Mouse (Mus musculus) activated CD4-positive, CD25-positive, alpha-beta regulatory T cell, adult 4 months (primary cell): ENCODE measurements around the gene Fam102a. TPM values are rescaled to one million over a fixed set of nuclear protein-coding genes. Genes with fewer than 3 reads are reported as not detected.
A peak's percentile ranks its signal among the peaks of the same experiment; 100 is the strongest.

Experiments used
- ATAC-seq: one replicate; pipeline ENCODE4 v1.8.0; 2017
- polyA plus RNA-seq, 2 experiments: library from polyadenylated mRNA; unstranded; fragments of 100-300 nt; shearing (Covaris generic); gene quantifications; one replicate each; pipeline ENCODE4 v1.2.1; 2017

Gene Fam102a
- polyA plus RNA-seq, 2 experiments from 2014 or later = 40.3 to 47.5 TPM

DNA sequence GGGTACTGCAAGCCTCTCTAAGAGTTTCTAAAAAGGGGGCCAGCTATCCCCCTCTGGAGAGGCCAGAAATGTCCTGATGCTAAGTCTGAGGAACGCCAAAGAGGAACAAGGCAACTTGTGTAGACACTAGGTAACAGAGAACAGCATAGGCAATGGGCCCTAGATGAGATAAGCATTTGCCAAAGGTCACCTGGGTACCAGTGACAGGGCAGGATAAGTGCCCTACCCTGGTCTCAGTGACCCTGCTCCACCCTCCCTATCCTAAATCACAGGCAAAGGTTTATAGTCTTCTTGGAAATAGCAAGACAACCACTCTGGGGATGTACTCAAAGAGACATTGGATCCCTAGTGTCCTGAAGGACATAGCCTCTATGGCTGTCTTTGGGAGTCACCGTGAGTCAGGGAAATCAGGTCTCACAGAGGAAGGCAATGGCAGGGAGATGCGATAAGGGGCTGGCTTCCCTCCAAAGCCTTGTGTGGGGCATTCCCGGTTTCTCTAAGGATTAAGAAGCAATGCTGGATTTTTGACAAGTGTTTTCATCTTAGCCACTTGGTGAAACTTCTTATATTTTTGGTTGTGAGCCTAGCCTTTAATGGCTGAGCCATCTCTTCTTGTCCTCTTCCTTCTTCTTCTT is 17.8 kb upstream of the Fam102a start:
- ATAC-seq = no peak

DNA sequence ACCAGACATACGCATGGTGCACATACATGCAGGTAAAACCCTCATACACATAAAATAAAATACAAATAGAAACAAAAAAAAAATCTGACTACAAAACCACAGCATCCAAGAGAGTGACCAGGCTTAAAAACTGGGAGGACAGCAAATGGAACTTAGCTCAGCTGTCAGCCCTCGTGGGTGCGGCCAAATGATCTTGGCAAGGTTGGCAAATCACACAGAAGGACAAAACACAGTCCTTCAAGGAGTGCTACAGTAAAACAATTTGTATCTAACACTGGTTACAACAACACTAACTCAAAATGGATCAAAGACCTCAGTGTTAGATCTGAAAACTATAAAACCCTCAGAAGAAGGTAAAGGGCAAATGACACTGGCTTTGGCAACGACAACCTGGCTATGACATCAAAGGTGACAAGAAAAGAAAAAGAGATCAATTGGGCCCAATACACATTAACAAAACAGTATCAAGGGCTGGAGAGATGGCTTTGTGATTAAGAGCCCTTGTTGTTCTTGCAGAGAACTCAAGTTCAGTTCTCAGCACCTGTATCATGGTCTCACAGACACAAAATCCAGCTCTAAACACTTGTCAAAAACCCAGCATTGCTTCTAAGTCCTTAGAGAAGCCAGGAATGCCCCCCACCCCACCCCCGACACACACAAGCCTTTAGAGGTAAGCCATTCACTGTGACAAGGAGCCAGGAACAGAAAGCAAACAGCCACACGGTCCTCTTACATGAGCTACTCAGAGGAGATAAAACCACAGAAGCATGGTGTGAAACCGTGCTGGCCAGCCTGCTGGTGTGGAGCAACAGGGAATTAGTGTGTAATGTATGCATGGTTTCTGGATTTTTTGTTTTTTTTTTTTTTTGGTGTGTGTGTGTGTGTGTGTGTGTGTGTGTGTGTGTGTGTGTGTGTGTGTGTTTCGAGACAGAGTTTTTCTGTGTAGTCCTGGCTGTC is 14.8 kb upstream of the Fam102a start:
- ATAC-seq = no peak

DNA sequence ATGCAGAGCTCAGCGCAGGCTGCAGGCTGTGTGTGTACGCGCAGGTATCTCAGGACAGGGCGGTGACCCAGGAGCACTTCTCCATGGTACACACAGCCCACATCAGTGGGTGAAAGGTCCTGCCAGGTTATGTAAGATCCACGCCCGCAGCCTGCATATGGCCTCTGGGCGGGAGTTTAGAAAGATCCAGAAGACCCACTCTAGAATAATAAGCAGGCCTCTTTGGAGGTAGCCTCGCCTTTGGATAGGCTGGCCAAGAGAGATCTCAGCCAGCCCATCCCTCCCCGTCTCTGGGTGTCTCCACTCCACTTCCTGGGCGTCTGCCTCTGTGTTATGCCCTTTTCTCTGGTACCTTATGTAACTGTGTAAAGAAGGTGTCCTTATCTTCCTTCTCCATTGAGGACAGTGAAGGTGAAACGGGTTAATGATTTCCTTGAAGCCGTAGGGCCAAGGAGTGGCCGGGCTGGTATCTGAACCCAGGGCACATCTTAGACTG is 10.5 kb upstream of the Fam102a start:
- no peak for ATAC-seq

DNA sequence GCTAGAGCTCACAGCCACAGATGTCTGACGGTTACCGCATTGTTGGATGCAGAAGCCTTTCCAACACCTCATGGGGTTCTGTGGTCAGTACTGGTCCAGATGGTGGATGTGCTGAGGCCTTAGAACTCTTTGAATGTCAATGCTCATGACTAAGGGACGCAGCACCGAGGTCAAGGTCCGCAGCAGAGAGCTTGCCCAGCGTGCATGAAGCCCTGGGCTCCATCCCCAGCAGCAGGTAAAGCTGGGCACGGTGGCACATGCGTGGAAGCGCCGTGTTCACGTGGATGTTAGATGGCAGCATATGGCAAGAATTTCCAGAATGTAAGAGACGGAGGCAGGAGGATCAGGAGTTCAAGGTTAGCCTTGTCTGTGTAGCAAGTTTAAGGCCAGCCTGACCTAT is 9.3 kb upstream of the Fam102a start:
- no peak for ATAC-seq

DNA sequence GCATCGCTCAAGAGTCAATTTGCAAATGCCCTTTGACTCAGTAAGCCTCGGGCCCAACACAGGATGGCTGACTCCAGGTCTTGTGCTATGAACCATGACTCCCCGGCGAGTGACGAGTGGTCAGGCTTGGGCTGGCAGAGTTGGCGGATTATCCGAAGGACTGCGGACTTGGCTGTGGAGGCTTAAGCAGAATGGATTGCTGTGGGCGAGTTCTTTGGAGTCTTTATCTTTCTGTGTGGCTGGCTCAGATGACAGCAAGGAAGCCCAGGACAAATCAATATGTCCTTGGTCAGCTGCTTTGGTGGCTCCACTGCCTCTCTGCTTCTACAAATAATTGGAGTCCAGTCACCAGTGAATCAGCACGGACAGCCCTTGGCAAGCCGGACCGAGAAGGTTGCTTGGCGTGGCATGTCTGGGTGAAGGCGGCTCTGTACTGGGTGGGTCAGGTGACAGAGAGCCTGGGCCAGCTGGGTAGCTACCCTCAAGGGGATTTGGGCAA is 7.6 kb upstream of the Fam102a start:
- ATAC-seq = no peak

DNA sequence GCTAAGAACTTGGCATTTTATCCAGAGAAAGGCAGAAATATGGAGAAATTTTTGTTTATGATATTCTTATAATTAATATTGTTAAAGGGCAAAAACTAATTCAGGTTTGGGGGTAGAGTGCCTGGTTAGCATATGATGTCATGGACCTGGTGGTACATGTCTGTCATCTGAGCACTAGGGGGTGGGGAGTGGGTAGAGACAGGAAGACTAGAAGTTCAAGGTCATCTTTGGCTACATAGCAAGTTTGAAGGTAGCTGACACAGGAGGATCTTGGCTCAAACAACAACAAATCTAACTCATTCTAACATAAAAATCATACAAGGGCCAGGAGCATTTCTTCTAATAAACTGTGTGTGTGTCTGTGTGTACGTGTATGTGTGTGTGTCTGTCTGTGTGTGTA is 6.8 kb upstream of the Fam102a start:
- ATAC-seq = no peak

DNA sequence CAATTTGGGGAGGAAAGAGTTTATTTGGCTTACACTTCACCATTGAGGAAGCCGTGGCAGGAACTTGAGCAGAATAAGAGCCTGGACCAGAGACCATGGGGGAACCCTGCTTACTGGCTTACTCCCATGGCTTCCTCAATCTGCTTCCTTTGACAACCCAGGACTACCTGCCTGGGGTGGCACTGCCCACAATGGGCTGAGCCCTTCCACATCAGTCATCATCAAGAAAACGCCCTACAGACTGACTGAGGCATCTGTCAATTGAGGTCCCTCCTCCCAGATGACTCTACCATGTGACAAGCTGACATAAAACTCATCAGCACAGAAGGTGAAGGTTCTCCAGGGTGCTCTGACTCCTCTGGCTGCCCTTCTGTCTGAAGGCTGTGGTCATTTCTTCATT is 4.7 kb upstream of the Fam102a start:
- no peak for ATAC-seq

DNA sequence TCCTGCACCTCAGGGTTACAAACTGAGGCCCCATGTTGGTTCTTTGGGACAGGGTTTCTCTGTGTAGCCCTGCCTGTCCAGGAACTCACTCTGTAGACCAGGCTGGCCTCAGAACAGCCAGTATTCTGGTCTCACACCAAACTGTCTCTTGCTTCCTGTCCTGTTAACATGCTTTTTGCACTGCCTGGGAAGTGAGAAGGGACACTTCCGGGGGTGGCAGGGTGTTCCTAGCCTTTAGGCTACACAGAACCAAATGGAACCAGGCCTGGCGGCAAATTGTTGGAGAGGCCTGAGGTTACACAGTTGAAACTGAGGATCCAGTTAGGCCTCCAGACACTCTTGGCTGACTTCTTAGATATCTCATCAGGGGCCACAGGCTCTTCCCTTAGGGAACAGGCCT is 2.0 kb upstream of the Fam102a start:
- ATAC-seq = no peak

DNA sequence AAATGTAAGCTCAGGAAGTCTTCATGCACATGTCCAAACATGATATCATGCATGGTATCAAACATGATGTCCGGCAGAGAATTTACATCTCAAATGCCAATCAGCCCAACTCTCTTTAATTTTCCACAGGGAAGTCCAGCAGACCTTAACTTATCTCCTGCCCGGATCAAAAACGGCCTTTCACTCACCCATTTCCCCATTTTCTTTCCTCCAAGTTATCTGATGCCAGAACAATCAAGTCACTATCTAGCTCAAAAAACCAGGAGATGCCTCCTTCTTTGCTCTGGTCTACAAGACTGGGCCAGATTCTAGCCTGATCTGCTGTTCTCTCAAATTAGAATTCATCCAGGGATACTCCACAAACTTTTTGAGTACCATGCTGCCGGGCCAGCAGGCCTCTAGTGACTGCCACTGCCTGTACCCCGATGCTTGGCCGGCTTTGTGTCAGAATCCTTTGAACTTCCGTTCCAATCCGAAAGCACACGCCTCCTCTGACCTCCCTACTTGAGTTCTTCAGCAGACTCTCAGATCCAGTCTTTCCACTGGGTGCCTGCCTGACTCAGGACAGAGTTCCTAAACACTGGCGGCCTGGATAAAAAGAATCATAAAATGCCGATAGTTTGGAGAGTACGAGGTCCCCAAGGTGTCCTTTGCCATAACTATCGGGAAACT is 935 bp upstream of the Fam102a start:
- no peak for ATAC-seq

DNA sequence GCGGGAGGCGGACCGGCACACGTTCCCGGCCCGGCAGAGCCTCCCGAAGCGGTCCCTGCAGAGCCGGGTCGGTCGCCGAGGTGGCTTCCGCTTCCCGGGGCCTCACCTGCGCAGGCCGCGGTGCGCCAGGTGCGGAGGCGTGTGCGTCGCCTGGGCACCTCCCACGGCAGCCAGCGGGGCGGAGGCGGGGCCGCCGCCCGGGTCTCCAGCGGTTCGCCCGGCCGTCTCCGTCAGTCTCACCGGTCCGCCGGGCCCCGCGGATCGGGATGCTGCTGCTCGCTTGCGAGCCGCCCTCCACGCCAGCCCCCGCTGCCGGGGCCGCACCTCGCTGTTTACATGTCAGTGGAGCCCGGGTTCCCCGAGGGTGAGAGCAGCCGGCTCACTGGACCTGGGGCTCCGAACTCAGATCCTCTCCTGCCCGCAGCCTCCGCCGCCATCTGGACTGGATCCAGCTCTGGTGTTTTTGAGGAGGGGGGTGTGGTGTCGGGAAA is 414 bp downstream of the Fam102a start:
- peak; percentile 69 for ATAC-seq

DNA sequence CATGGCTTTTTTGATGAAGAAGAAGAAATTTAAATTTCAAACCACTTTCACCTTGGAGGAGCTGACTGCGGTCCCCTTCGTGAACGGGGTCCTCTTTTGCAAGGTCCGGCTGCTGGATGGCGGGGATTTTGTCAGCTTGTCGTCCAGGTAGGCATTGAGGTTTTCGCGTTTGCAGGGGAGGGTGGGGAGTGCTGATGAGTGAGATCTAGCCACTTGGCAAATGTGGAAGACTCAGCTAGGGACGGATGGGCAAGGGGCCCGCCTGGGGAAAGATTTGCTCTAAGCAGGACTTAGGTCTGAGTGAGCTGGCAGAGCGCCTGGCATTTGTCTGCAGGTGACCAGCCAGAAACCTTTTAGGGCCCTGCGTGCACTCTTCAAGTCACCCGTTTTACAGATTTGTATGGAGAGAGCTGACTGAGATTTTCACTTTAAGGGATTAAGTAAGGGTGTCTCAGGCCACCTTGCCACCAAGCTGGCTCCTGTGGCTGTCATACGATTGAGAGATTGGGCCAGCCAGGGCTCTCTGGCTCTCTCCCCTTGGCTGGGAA is 1.0 kb downstream of the Fam102a start:
- ATAC-seq = no peak

DNA sequence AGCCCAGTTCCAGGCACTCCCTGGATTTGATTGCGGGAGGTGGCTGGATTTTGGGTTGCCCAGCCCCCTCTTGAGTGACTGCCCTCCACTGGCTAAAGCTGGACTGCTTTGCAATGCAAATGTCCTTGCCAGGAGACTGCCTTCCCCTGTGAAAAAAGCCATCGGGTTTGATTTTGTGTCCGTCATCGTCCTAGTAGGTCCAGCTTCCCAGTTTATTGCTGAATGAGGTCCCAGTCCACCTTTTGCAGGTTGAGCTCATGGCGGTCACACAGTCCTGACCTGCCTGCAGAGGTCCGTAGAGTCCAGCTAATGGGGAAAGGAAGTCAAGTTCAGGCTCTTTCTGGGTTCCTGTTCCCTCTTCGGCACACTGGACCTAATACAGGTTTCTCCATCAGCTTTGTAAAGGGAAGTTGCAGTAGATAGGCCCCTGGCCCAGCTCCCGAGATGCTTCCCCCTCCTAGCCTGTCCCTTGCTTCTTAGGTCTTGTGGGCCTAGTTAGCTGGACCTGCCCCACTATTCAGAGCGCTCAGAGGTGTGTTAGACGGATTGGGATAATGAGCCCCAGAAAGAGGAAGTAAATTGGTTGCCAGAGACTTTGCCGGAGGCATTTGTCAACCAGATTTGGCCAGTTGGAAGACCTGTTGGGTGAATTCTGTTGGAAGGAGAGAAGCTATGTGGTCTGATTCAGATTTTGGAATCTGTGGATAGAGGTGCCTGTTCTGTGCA is 1.7 kb downstream of the Fam102a start:
- no peak for ATAC-seq

DNA sequence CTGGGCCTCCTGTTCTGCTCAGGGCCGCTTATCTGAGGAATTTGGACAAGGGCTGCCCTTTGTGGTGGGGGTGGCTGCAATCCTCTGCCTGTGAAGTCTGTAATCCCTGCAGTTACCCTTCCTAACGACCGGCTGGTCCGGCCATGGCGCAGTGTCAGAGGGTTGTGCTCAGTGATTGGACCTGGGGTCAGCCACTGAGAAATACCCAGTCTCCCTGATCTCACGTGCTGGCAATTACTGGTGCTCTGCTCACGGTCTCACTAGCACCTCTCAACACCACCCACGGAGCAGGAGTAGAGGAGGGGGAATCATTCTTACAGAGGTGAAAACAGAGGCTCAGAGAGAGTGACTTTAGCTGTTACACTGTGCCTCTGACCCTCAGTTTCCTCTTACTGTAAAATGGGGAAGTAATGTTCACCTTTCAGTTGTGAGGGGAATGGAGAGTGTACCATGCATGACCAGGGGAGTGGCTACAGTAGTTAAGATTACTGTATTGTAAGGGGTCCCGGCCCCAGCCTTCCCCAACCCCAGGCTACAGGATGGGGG is 2.3 kb downstream of the Fam102a start:
- no peak for ATAC-seq

DNA sequence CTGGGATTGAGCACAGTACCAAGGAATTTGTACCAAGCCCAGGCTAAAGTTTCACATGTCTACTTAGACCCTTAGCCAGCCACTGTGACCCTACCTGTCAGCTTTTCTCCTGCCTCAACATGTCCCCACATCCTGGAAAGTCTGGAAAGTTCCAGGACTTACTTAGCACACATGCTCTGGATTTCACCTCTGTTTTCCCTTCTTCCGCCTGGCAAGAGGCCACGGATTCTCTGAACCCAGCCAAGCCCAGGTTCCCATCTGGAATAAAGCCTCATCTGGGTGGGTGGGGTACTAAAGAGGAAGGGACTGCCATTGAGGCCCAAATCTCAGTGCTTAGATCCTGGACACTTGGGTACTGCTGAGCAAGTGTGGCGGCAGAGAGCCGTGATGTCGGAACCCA is 2.8 kb downstream of the Fam102a start:
- no peak for ATAC-seq

DNA sequence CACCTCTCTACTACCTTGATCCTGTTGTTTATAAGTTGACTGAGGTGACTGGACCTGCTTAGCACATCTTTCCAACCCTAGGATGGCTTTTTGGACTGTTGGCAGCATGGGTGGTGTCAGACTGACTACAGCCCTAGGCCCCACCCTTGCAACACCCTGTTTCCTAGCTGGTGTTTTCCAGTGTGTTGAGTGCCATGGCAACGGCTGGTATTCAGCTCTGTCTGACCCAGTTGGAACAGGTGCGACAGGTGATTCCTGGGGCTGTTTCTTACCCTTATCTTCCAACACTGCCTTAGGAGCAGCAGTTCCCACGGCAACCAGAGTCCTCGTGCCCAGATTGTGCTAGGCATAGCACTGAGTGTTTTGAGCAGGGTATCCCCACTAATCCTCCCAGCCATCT is 3.3 kb downstream of the Fam102a start:
- no peak for ATAC-seq

DNA sequence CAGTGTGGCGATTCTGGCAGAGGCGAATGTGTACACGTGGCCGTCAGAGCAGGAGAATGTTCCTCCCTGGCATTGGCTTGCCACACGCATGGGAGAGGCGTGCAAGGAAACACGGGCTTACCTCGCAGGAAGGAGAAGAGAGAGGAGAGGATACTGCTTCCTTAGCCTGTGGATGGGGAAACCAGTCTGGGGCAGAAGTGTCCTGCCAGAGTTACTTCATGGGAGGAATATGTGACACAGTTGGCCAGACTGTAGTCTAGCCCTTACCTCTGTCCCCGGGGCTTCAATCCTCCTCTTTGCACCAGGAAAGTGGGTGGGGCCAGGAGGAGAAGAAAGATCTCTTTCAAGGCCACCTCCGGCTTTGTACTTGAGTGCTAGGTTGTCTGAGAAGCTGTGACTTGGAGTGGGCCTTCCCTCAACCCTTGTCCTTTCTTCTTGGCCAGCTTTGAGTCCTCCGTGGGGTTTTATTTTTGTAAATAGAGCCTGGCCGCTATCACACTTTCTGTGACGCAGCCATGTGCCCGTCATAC is 4.4 kb downstream of the Fam102a start:
- no peak for ATAC-seq

DNA sequence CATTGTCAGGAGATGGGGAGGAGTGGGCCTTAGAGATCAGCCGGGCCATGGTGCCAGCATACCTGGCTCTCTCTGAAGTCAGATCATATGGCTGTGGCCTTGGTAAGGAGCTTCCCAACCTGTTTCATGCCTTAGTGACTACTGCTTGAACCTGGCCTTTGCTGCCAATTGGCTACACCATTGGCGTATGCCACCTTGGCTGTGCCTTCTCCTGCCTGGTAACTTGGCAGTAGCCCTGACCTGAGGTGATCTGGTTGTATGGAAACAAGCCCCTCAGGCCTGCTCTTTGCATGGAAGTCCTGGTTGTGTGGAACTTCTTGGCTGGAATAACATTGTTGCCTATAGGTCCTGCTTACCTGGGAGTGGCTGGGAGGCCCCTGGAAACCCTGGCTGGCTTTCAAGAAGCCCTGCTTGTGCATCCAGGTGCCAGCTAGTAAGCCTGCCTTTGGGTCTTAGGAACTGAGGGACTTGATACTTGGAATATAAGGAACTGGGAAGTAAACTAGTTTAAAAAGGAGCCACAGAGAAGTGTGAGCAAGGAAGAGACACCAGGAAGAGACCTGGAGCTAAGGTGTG is 6.3 kb downstream of the Fam102a start:
- no peak for ATAC-seq

DNA sequence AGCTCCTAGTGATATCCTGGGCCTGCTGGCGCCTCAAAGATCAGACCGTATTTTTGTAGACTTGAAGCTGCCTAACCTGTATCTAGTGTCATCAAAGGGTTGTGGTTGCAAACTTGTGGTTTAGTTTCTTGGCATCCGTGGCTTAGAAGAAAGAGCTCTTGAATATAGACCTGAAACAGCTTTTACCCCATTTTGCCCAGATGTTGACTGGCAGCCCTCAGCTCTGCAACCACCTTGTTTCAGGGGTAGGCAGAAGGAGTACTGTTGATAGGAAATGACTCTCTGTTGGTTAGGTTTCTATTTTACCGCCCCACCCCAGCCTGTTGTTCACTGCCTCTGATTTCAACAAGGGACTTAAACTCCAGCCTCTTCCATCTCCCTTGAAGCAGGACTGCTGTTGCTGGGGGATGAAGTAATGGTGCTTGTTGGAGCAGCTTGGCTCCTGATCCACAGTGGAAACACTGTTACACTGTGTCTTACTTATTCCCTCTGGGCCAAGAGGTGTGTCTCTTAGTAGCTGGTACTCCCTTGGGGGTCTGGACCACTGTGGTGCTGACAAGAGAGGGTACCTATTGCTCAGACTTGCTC is 6.9 kb downstream of the Fam102a start:
- ATAC-seq = peak; percentile 82

DNA sequence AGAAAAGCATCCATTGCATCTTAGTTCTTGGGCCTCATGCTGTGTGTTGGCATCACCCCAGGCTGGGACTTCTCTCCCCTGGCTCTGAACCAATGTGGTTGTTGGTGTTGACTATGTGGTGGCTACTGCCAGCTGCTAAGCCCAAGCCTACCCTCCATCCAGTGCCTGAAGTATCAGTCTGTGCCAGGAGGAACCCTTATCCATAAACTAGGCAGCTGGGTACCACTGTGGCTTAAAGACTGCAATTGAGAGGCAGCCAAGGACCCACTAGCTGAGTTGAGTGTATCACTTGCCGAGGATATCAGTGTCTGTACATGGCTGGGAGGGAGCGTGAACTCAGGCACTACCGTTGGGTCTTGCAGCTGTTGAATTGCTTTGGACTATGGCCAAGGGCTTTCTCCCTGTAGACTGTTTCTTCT is 7.9 kb downstream of the Fam102a start:
- ATAC-seq = no peak

DNA sequence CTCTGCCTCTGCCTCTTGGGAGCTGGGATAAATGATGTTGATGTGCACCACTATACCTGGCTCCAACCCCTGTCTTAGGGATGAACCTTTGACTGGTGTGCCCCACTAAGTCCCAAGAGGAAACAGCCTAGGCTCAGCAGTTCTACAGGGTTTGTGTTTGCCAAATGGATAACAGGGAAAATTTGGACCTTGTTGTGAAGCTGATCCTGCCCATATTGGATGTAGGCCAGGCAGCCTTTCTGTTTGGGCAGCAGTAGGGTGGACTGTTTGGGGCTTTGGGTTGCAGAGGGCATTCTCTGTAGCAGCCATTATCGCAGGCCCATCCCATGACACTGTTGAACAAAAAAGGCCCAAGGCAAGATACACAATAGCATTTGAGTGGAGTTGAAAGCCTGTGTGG is 11.8 kb downstream of the Fam102a start:
- ATAC-seq = no peak

DNA sequence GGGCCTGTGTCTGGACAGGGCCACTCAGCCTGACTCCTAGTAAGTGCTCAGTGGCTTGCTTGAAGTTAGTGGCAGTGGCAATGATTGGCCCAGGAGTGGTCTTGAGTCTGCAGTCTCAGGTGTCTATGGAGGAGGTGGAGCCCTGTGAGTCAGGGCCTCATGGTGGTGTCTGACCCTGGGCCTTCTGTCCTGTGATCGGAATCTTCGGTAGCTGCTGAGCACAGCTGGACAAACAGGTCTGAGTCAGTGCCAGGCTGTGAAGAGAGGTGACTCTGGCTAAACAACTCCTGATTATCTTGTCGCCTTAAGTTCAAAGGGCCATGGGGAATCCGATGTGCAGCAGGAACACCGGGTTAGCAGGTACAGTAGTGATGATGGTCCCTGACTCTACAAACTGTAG is 12.2 kb downstream of the Fam102a start:
- ATAC-seq = no peak
